Mouse (Mus musculus) ovary, postnatal 36 days (tissue): Measurements from ENCODE around the gene Npas3.

Experiments used
- DNase-seq: peaks from one replicate; pipeline ENCODE4 v3.0.0; 2022; ENCODE audit warnings: low spot score, mixed read lengths

Npas3 gene

GRCm38 (mm10) chr12:53992411-53992810, 743.9 kb downstream of the Npas3 start:
- DNase-seq: no peak

GRCm38 (mm10) chr12:53995710-53996109, 747.2 kb downstream of the Npas3 start:
- no peak for DNase-seq

GRCm38 (mm10) chr12:53997141-53997540, 748.7 kb downstream of the Npas3 start:
- DNase-seq: no peak

- no peak for DNase-seq
These were observed 751.5 kb downstream of the Npas3 start for GRCm38 (mm10) chr12:53999647-54000637.

- no peak for DNase-seq
These were observed 754.0 kb downstream of the Npas3 start for GRCm38 (mm10) chr12:54002496-54002895.

- no peak for DNase-seq
These were observed 756.1 kb downstream of the Npas3 start for GRCm38 (mm10) chr12:54004606-54005005.

GRCm38 (mm10) chr12:54005546-54005945, 757.1 kb downstream of the Npas3 start:
- DNase-seq: no peak

GRCm38 (mm10) chr12:54015304-54015703, 766.8 kb downstream of the Npas3 start:
- DNase-seq: no peak

- no peak for DNase-seq
These were observed 769.5 kb downstream of the Npas3 start for GRCm38 (mm10) chr12:54017949-54018348.

- DNase-seq: no peak
These were observed 771.5 kb downstream of the Npas3 start for GRCm38 (mm10) chr12:54019979-54020378.

- no peak for DNase-seq
These were observed 786.3 kb downstream of the Npas3 start for GRCm38 (mm10) chr12:54034666-54035346.

- DNase-seq: no peak
These were observed 789.1 kb downstream of the Npas3 start for GRCm38 (mm10) chr12:54037602-54038001.

- DNase-seq: no peak
These were observed 794.6 kb downstream of the Npas3 start for GRCm38 (mm10) chr12:54042996-54043544.

GRCm38 (mm10) chr12:54044606-54045334, 796.3 kb downstream of the Npas3 start:
- DNase-seq: no peak

- DNase-seq: no peak
These were observed 796.9 kb downstream of the Npas3 start for GRCm38 (mm10) chr12:54045360-54045759.

GRCm38 (mm10) chr12:54046824-54047223, 798.3 kb downstream of the Npas3 start:
- DNase-seq: no peak

- no peak for DNase-seq
These were observed 799.6 kb downstream of the Npas3 start for GRCm38 (mm10) chr12:54048126-54048525.

GRCm38 (mm10) chr12:54049926-54050325, 801.4 kb downstream of the Npas3 start:
- no peak for DNase-seq

GRCm38 (mm10) chr12:54052939-54053338, 804.5 kb downstream of the Npas3 start:
- DNase-seq: no peak

GRCm38 (mm10) chr12:54053598-54053997, 805.1 kb downstream of the Npas3 start:
- no peak for DNase-seq

- DNase-seq: peak; percentile 76
These were observed 812.3 kb downstream of the Npas3 start for GRCm38 (mm10) chr12:54060732-54061131.

GRCm38 (mm10) chr12:54061168-54061567, 812.7 kb downstream of the Npas3 start:
- no peak for DNase-seq
